Mouse (Mus musculus): ENCODE data around the gene Foxl1.
A peak's percentile ranks its signal among the peaks of the same experiment; 100 is the strongest.

Gene Foxl1

DNA sequence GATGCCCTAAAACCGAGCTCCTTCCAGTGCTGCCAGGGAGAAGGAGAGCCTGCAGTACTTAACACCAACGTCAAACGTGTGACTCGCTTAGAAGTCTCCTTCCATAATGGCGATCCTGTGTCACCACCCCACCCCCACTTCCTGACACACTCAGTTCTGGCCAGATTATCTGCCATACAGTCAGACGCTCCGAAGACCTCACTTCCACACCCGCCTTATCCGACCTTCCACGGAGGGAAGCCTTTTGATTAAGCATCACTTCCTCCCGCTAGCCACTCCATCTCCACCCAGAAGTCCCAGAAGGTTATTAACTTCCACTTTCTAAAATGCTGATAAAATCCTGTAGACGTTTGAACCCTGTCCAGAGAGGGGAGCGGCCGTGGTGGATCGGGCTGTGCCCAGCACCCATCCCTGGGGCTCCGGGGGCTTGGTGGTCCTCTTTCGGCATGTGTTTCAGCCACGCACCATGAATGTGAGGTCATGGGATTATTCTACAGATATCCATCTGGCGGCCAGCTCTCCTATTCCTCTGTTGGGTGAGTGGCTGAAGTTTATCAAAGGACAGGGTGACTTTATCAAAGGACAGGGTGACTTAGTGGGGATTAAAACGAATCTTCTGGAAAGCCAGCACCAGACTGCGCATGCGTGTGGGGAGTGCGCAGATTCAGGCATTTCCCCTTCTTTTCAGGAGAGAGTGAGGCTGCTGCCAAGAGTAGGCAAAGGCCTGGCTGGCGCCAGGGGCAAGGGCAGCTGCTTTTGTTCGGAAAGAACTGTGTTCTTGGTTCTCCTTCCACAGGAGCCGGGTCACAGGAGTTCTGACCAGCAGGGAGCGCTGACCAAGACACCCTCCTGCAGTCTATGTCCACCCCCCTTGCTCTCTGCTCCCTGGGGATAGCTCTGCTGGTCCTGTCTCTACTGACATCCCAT is 43.1 kb downstream of the Foxl1 start:
- no peak for DNase-seq

DNA sequence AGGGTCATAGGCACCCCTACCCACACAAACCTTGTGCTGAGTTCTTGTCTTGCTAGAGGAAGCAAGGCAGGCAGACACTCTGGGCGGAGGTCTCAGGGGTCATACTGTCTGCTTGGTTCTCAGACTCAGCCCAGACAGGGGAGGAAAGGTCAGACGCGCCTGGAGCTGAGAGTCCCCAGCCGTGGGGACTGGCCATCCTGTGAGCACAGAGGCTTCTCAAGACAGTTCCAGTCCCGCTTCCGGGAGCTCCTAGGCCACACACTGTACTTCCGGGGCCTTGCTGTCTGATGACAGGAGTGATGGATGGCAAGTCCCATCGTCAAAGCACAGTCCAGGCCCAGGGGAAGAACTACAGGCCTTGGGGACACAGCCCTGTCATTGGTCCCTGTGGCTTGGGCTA is 44.8 kb downstream of the Foxl1 start:
- no peak for DNase-seq

DNA sequence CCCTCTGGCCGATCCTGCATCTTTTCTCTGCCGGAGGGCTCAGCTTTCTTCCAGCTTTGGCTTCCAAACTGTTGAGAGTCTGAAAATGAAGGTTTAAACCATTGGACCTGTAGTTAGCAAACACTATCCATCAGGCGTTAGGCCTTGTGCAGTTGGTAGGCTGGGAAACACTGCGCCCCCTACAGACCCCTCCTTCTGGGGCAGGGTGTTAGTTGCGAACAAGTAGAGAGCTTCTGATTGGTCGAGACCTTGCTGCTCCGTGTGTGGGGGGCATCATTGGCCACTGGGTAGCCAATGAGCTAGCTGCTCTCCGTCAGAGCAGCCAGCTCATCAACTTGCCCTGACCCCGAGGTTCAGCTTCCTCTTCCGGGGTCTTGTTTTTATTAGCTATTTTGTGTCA is 46.4 kb downstream of the Foxl1 start:
- DNase-seq: peak; percentile 69

DNA sequence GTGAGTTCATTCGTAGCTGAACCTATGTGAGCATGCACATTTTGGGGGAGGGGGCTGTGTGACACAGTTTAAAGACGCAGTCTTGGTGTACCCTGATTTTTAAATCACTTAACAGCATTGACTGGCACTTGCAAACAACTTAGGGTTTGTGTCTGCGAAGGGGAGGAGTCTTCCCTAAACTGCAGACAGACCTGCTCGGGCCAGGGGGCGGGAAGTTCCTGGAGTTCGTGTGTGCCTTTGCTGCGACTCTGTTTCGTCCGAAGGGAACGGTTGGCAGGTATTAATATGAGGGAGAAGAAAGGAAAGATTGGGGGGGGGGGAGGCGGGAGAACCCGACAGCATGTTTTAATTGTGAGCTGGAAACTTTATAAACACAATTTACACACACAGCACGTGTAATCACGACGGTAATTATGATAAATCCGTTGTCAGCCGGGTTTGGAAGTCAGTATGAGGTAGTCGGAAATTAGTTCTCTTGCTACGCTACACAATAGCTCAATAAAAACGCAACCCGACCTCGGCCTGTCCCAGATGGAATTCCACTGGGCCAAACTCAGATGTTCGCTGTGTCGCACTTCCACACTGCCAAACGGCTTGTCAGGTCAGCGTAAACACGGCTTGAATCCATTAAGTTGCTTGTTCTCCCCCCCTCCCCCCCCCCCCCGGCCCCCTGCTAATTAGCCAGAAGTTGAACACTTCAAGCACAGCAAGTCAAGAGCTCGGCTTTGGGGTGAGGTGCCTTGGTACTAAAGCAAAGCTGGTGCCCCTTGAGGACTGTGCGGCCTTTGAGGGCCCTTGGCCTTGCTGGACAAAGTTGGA is 47.2 kb downstream of the Foxl1 start:
- peak; percentile 56 for DNase-seq

DNA sequence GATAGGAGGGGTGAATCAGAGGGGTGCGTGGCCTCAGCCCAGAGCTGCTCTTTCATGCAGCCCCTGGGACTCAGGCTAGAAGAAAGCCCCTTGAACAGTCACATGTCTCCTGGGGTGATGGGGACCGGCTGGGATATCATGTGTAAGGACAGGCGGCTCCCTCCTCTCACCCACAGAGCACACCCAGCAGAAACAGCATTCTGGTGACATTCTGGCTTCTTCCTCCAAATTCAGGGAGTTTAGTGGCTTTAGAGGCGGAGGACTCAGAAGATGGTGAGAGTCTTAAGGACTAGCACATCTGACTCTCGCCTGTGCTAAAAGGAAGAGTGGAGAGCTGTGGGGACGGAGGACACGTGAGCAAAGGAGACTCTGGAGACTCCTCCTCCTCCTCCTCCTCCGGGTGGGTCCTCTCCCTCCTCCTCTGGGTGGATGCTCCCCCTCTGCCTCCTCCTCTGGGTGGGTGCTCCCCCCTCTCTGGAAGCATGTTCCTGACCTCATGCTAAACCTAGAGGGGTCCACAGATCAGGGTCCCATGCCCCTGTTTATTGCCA is 47.9 kb downstream of the Foxl1 start:
- no peak for DNase-seq

DNA sequence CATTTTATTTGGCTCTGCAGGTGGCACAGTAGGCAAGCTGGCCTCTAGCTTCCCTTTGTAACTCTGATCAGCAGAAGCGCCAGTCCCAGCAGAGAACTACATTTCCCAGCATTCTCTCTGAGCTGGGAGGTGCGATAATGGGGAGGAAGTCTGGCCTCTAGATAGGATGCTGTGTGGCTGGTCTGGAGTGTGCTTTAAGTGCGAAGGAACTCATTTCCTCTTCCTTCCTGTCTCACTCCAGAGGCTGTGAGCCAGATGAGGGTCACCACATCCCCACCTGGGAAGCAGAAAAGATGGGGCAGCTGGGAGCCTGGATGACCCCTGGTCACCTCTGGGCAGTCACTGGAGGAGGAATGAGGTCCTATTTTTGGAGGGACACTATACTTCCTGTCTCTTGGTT is 48.6 kb downstream of the Foxl1 start:
- peak; percentile 67 for DNase-seq
